Mouse (Mus musculus) left cerebral cortex, adult 11 months (tissue): Measurements from ENCODE around the gene Ubtd2.

Experiments used
- DNase-seq: peaks from one replicate; pipeline ENCODE4 v3.0.0; 2022; ENCODE audit warnings: low spot score

The Ubtd2 gene

GRCm38 (mm10) chr11:32454800-32455506 lies at the start of gene Ubtd2:
TSS of gene Ubtd2 (plus strand) at chr11:32455370.
- peak; percentile 92 for DNase-seq

- DNase-seq, result no peak
Observed at GRCm38 (mm10) chr11:32407863-32408262, 47.3 kb upstream of the Ubtd2 start.

- DNase-seq, result no peak
Observed at GRCm38 (mm10) chr11:32409052-32409451, 46.1 kb upstream of the Ubtd2 start.

GRCm38 (mm10) chr11:32409823-32410562 lies 45.2 kb upstream of the Ubtd2 start:
- DNase-seq, result no peak

- DNase-seq, result no peak
Observed at GRCm38 (mm10) chr11:32420001-32420400, 35.2 kb upstream of the Ubtd2 start.

- no peak for DNase-seq
Observed at GRCm38 (mm10) chr11:32423311-32423710, 31.9 kb upstream of the Ubtd2 start.

GRCm38 (mm10) chr11:32424600-32424999 lies 30.6 kb upstream of the Ubtd2 start:
- DNase-seq, result no peak

GRCm38 (mm10) chr11:32425043-32425658 lies 30.0 kb upstream of the Ubtd2 start:
- no peak for DNase-seq

GRCm38 (mm10) chr11:32427537-32427936 lies 27.6 kb upstream of the Ubtd2 start:
- DNase-seq, result no peak

- DNase-seq, result no peak
Observed at GRCm38 (mm10) chr11:32435410-32436060, 19.6 kb upstream of the Ubtd2 start.

- no peak for DNase-seq
Observed at GRCm38 (mm10) chr11:32442576-32442975, 12.6 kb upstream of the Ubtd2 start.

GRCm38 (mm10) chr11:32444266-32444665 lies 10.9 kb upstream of the Ubtd2 start:
- no peak for DNase-seq

- DNase-seq, result no peak
Observed at GRCm38 (mm10) chr11:32445135-32445534, 10.0 kb upstream of the Ubtd2 start.

GRCm38 (mm10) chr11:32445637-32446226 lies 9.4 kb upstream of the Ubtd2 start:
- DNase-seq, result no peak

- peak; percentile 61 for DNase-seq
Observed at GRCm38 (mm10) chr11:32450216-32450615, 5.0 kb upstream of the Ubtd2 start.

GRCm38 (mm10) chr11:32451306-32451705 lies 3.9 kb upstream of the Ubtd2 start:
- DNase-seq, result no peak

GRCm38 (mm10) chr11:32452745-32453144 lies 2.4 kb upstream of the Ubtd2 start:
- DNase-seq, result no peak

GRCm38 (mm10) chr11:32453353-32453915 lies 1.7 kb upstream of the Ubtd2 start:
- no peak for DNase-seq

- DNase-seq, result peak; percentile 27
Observed at GRCm38 (mm10) chr11:32454231-32454799, 855 bp upstream of the Ubtd2 start.

- no peak for DNase-seq
Observed at GRCm38 (mm10) chr11:32455507-32456141, 454 bp downstream of the Ubtd2 start.

GRCm38 (mm10) chr11:32456356-32456755 lies 1.2 kb downstream of the Ubtd2 start:
- DNase-seq, result no peak
